Mouse (Mus musculus) hindbrain, embryonic 16.5 days (tissue): ENCODE measurements at regions not wholly inside any gene's neighbourhood (a gene's known extent, or its start where the extent isn't known, plus 50 kb on each side); places are given as distances from the start of the nearest gene placed in this dataset.
A peak's percentile ranks its signal among the peaks of the same experiment; 100 is the strongest.

Experiments used
- ATAC-seq: fragments of 200-750 bp; cut with Nextera tagmentation; 2 replicates; pipeline ENCODE4 v1.8.0; 2017; ENCODE audit warnings: moderate TSS enrichment, moderate library complexity
- H3K27ac ChIP-seq: fragments of 300-500 bp; sonication (generic); 2 replicates; pipeline ENCODE4 v1.5.1; 2014; ENCODE audit warnings: low read depth, mild to moderate bottlenecking, control low read depth, low read length, moderate library complexity
- H3K27me3 ChIP-seq: fragments of 300-500 bp; sonication (generic); replicated peaks from 2 replicates; pipeline ENCODE4 v1.6.1; 2014; ENCODE audit warnings: low read length; ENCODE audit not compliant: control insufficient read depth, insufficient read depth
- H3K36me3 ChIP-seq: fragments of 300-500 bp; sonication (generic); 2 replicates; pipeline ENCODE4 v1.6.1; 2014; ENCODE audit warnings: mild to moderate bottlenecking, low read length, moderate library complexity, mixed read lengths; ENCODE audit not compliant: control insufficient read depth, insufficient read depth
- H3K4me1 ChIP-seq: fragments of 300-500 bp; sonication (generic); 2 replicates; pipeline ENCODE4 v1.6.1; 2014; ENCODE audit warnings: low read depth, low read length; ENCODE audit not compliant: control insufficient read depth, insufficient read depth
- H3K4me2 ChIP-seq: fragments of 300-500 bp; sonication (generic); 2 replicates; pipeline ENCODE4 v1.6.1; 2014; ENCODE audit warnings: mild to moderate bottlenecking, low read length, control low read depth, moderate library complexity
- H3K4me3 ChIP-seq: fragments of 300-500 bp; sonication (generic); 2 replicates; pipeline ENCODE4 v1.5.1; 2014; ENCODE audit warnings: mild to moderate bottlenecking, low read length, control low read depth, moderate library complexity
- H3K9ac ChIP-seq: fragments of 300-500 bp; sonication (generic); 2 replicates; pipeline ENCODE4 v1.6.1; 2014; ENCODE audit warnings: low read depth, mild to moderate bottlenecking, control low read depth, low read length, moderate library complexity
- H3K9me3 ChIP-seq: fragments of 300-500 bp; sonication (generic); 2 replicates; pipeline ENCODE4 v1.6.1; 2014; ENCODE audit warnings: mild to moderate bottlenecking, low read length, moderate library complexity; ENCODE audit not compliant: control insufficient read depth
- WGBS: fragments of 180-500 bp; shearing (Covaris S2); extraction: QIAGEN DNeasy Blood & Tissue Kit; methylation state at CpG from one replicate; pipeline ENCODE4 v1.1.7; 2014; 5-methylcytosine and 5-hydroxymethylcytosine counted together

- no peaks in the 10 kb centered on the region for H3K9me3 ChIP-seq
- no peak for ATAC-seq
- H3K27ac ChIP-seq = no peak overlapping the region
- H3K4me3 ChIP-seq = no peak overlapping the region
- no peaks in the 10 kb centered on the region for H3K27me3 ChIP-seq
- no peak overlapping the region for H3K9ac ChIP-seq
- H3K36me3 ChIP-seq = no peaks in the 10 kb centered on the region
- H3K4me2 ChIP-seq = no peak overlapping the region
- no peaks in the 10 kb centered on the region for H3K4me1 ChIP-seq
- WGBS = 83% methylated on average over 2 of the region's 2 CpGs
Measured at GRCm38 (mm10) chr15:49043035-49043434, 4841.7 kb upstream of the Gm7489 start.

DNA sequence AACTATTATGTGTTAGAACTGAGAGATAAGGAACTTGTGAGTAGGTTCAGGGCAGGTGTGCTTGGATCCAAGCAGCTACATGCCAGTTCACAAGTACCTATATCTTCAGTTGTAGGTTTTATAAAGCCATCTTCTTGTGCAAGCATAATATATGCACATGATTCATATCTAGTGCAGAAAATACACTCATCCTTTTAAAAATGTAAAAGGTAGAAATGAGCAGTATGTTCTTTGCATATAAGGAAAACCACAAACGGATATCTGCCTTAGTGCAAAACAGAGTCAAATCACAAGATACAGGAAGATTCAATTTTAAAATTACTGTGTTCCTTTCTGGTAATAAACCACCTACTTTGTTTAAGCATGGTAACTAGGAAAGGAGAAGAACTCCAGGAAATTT is 4819.6 kb upstream of the Gm7489 start:
- Histone ChIP-seq H3K4me2 (no peak overlapping the region), H3K9me3 (no peaks in the 10 kb centered on the region), H3K27me3 (no peaks in the 10 kb centered on the region), H3K36me3 (no peaks in the 10 kb centered on the region), H3K4me3 (no peak overlapping the region), H3K9ac (no peak overlapping the region), H3K27ac (no peak overlapping the region), H3K4me1 (no peaks in the 10 kb centered on the region)
- no peak for ATAC-seq
- 81% methylated on average over 1 of the region's 1 CpGs for WGBS

GRCm38 (mm10) chr15:49065875-49066274 is 4818.8 kb upstream of the Gm7489 start:
- no peaks in the 10 kb centered on the region for H3K27me3 ChIP-seq
- peak; percentile 85 for ATAC-seq

GRCm38 (mm10) chr15:49066367-49066766 is 4818.3 kb upstream of the Gm7489 start:
- H3K36me3 ChIP-seq = no peaks in the 10 kb centered on the region
- H3K9me3 ChIP-seq = no peaks in the 10 kb centered on the region
- H3K4me2 ChIP-seq = no peak overlapping the region
- H3K27me3 ChIP-seq = no peaks in the 10 kb centered on the region
- no peak overlapping the region for H3K4me3 ChIP-seq
- H3K27ac ChIP-seq = no peak overlapping the region
- ATAC-seq = no peak
- WGBS = 74% methylated on average over 2 of the region's 2 CpGs
- no peaks in the 10 kb centered on the region for H3K4me1 ChIP-seq
- no peak overlapping the region for H3K9ac ChIP-seq

More at GRCm38 (mm10) chr15:49065875-49066274, 4818.8 kb upstream of the Gm7489 start:
- no peak overlapping the region for H3K4me2 ChIP-seq
- no peaks in the 10 kb centered on the region for H3K4me1 ChIP-seq
- H3K4me3 ChIP-seq = no peak overlapping the region
- H3K36me3 ChIP-seq = no peaks in the 10 kb centered on the region
- H3K9ac ChIP-seq = no peak overlapping the region
- H3K9me3 ChIP-seq = no peaks in the 10 kb centered on the region
- H3K27ac ChIP-seq = no peak overlapping the region
